Mouse (Mus musculus): ENCODE data around the gene Spns3. TPM values are rescaled to one million over a fixed set of nuclear protein-coding genes. Genes with fewer than 3 reads are reported as not detected.

The Spns3 gene
- polyA plus RNA-seq, 1 experiment from 2014 or later = not detected

DNA sequence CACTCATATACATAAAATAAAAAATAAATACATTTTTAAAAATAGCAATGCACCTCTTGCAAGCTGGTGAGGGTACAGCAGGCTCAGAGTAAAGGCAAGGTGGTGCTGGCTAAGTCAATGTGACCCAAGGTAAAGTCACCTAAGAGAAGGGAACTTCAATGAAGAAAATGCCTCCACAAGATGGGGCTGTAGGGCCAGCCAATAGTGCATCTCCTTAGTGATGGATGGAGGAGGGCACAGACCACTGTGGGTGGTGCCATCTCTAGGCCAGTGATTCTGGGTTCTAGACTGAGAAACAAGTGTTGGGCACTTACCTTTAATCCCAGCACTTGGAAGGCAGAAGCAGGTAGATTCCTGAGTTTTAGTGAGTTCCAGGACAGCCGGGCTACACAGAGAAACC is 23.5 kb upstream of the Spns3 start:
- ATAC-seq (ENCODE audit: low FRiP score) = no peak
- H3K36me3 ChIP-seq (replicated peaks) = no peaks in the 10 kb centered on the region
- no peak overlapping the region for H3K9ac ChIP-seq
- H3K9me3 ChIP-seq = no peaks in the 10 kb centered on the region
- no peak overlapping the region for H3K4me2 ChIP-seq
- H3K4me1 ChIP-seq = peaks cover 16% of the 10 kb centered on the region
- H3K4me3 ChIP-seq (replicated peaks) = no peak overlapping the region
- peaks cover 21% of the 10 kb centered on the region; the same call in 1 of the 2 replicates for H3K27me3 ChIP-seq
- WGBS = 86% methylated on average over 1 of the region's 1 CpGs
- no peak overlapping the region for H3K27ac ChIP-seq

- 3% methylated on average over 18 of the region's 18 CpGs for WGBS
- Histone ChIP-seq H3K4me1 (no peaks in the 10 kb centered on the region), H3K27ac (no peak overlapping the region), H3K36me3 (replicated peaks) (no peaks in the 10 kb centered on the region), H3K4me3 (replicated peaks) (peak overlapping the region; percentile 14; the same call in 1 of the 2 replicates), H3K9me3 (no peaks in the 10 kb centered on the region), H3K27me3 (0 out of 2 replicates have a peak, but pooled peaks cover 8% of the 10 kb centered on the region), H3K4me2 (peak overlapping the region; percentile 36), H3K9ac (peak overlapping the region; percentile 29; the same call in 1 of the 2 replicates)
- peak; percentile 70 for ATAC-seq (ENCODE audit: low FRiP score)
Measured at GRCm38 (mm10) chr11:72570319-72570979, 20.1 kb upstream of the Spns3 start.

DNA sequence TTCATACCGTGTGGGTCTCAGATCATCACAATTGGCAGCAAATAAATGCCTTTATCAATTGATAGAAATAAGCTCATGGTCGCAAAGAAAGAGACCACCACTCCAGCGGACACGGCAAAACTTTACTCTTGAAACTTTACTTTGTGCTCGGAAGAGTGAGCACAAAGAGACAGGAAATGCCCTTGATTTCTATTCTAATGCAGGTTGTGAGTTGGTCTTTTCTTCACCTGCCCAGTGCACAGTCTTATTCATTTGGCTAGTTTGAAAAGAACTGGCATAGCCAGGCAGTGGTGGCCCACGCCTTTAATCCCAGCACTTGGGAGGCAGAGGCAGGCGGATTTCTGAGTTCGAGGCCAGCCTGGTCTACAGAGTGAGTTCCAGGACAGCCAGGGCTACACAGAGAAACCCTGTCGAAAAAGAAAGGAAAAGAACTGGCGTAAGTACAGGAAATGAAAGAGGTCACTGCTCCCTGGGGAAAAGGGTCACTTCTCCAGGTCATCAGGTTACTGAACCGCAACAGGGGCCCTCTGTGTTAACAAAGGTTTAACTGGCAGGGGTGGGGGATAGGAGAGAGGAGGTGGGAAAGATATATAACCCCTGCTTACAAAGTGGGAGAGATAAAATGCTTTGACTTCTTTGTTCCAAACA is 19.5 kb upstream of the Spns3 start:
- H3K27ac ChIP-seq = no peak overlapping the region
- H3K9ac ChIP-seq = no peak overlapping the region
- H3K9me3 ChIP-seq = no peaks in the 10 kb centered on the region
- 0 out of 2 replicates have a peak, but pooled peaks cover 8% of the 10 kb centered on the region for H3K27me3 ChIP-seq
- H3K4me2 ChIP-seq = no peak overlapping the region
- H3K4me3 ChIP-seq (replicated peaks) = no peak overlapping the region
- H3K4me1 ChIP-seq = no peaks in the 10 kb centered on the region
- WGBS = 66% methylated on average over 11 of the region's 11 CpGs
- no peaks in the 10 kb centered on the region for H3K36me3 ChIP-seq (replicated peaks)
- no peak for ATAC-seq (ENCODE audit: low FRiP score)

GRCm38 (mm10) chr11:72569051-72569450 is 18.7 kb upstream of the Spns3 start:
- Histone ChIP-seq H3K27me3 (0 out of 2 replicates have a peak, but pooled peaks cover 8% of the 10 kb centered on the region), H3K4me3 (replicated peaks) (no peak overlapping the region), H3K36me3 (replicated peaks) (no peaks in the 10 kb centered on the region), H3K27ac (no peak overlapping the region), H3K9me3 (no peaks in the 10 kb centered on the region), H3K4me1 (no peaks in the 10 kb centered on the region), H3K4me2 (no peak overlapping the region), H3K9ac (no peak overlapping the region)
- 60% methylated on average over 8 of the region's 8 CpGs for WGBS
- no peak for ATAC-seq (ENCODE audit: low FRiP score)

DNA sequence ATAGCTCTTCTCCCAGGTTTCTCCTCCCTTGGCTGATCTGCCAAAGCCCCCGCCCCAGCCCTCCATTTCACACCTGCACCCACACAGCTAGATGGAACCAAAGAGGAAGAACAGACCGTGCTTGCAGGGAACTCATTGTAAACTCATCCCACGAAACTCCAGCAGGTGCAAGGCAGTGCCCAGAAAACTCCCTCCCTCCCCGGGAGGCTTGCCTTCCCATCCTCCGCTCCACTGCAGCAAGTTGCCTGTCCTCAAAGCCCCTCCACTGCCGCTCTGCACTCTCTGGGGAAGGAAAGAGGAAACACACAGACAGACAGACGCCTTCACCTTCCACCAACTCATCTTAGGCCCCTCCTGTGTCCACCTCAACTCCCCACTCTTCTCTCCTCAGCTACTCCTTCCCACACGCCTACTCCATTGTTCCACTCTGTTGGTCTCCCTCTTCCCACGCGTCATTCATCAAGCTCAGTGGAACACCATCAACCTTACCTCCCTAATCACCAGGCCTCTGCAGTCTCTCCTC is 16.6 kb upstream of the Spns3 start:
- H3K4me2 ChIP-seq = no peak overlapping the region
- no peak overlapping the region for H3K27ac ChIP-seq
- ATAC-seq (ENCODE audit: low FRiP score) = no peak
- no peak overlapping the region for H3K4me3 ChIP-seq (replicated peaks)
- no peaks in the 10 kb centered on the region for H3K36me3 ChIP-seq (replicated peaks)
- 0 out of 2 replicates have a peak, but pooled peaks cover 5% of the 10 kb centered on the region for H3K27me3 ChIP-seq
- no peaks in the 10 kb centered on the region for H3K4me1 ChIP-seq
- 48% methylated on average over 9 of the region's 10 CpGs for WGBS
- no peaks in the 10 kb centered on the region for H3K9me3 ChIP-seq
- H3K9ac ChIP-seq = no peak overlapping the region

GRCm38 (mm10) chr11:72566304-72566703 is 16.0 kb upstream of the Spns3 start:
- WGBS = 75% methylated on average over 7 of the region's 7 CpGs
- no peaks in the 10 kb centered on the region for H3K9me3 ChIP-seq
- 0 out of 2 replicates have a peak, but pooled peaks cover 2% of the 10 kb centered on the region for H3K27me3 ChIP-seq
- H3K36me3 ChIP-seq (replicated peaks) = no peaks in the 10 kb centered on the region
- H3K4me3 ChIP-seq (replicated peaks) = no peak overlapping the region
- ATAC-seq (ENCODE audit: low FRiP score) = no peak
- no peak overlapping the region for H3K4me2 ChIP-seq
- no peak overlapping the region for H3K9ac ChIP-seq
- H3K4me1 ChIP-seq = no peaks in the 10 kb centered on the region
- H3K27ac ChIP-seq = no peak overlapping the region

GRCm38 (mm10) chr11:72564232-72564807 is 14.0 kb upstream of the Spns3 start:
- Histone ChIP-seq H3K9ac (no peak overlapping the region), H3K4me1 (no peaks in the 10 kb centered on the region), H3K4me2 (no peak overlapping the region), H3K4me3 (replicated peaks) (no peak overlapping the region), H3K27me3 (no peaks in the 10 kb centered on the region), H3K9me3 (no peaks in the 10 kb centered on the region), H3K27ac (no peak overlapping the region), H3K36me3 (replicated peaks) (no peaks in the 10 kb centered on the region)
- WGBS = 26% methylated on average over 6 of the region's 6 CpGs
- ATAC-seq (ENCODE audit: low FRiP score) = 0 out of 2 replicates have a peak, but pooled peaks have one; percentile 27

DNA sequence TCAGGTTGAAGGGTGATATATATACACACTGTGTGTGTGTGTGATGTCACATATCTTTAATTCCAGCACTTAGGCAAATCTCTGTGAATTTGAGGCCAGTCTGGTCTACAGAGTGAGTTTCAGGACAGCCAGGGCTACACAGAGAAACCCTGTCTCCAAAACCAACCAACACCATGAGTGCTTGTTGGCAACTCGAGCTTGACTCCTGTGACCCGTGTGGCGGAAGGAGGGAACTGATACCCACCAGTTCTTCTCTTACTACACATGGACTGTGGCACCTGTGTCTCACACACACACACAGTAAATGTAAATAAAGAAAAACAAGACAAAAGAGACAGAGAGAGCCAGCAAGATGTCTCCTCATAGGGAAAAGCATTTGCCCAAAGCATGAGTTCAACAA is 10.4 kb upstream of the Spns3 start:
- Histone ChIP-seq H3K27ac (no peak overlapping the region), H3K4me1 (no peaks in the 10 kb centered on the region), H3K9ac (no peak overlapping the region), H3K36me3 (replicated peaks) (no peaks in the 10 kb centered on the region), H3K27me3 (no peaks in the 10 kb centered on the region), H3K4me2 (no peak overlapping the region), H3K9me3 (no peaks in the 10 kb centered on the region), H3K4me3 (replicated peaks) (no peak overlapping the region)
- no peak for ATAC-seq (ENCODE audit: low FRiP score)
- 55% methylated on average over 3 of the region's 3 CpGs for WGBS

- WGBS = 73% methylated on average over 5 of the region's 5 CpGs
- H3K36me3 ChIP-seq (replicated peaks) = no peaks in the 10 kb centered on the region
- H3K4me1 ChIP-seq = no peaks in the 10 kb centered on the region
- no peak overlapping the region for H3K4me3 ChIP-seq (replicated peaks)
- no peaks in the 10 kb centered on the region for H3K9me3 ChIP-seq
- no peaks in the 10 kb centered on the region for H3K27me3 ChIP-seq
- ATAC-seq (ENCODE audit: low FRiP score) = no peak
- no peak overlapping the region for H3K4me2 ChIP-seq
- no peak overlapping the region for H3K27ac ChIP-seq
- H3K9ac ChIP-seq = no peak overlapping the region
Measured at GRCm38 (mm10) chr11:72558155-72558554, 7.8 kb upstream of the Spns3 start.

DNA sequence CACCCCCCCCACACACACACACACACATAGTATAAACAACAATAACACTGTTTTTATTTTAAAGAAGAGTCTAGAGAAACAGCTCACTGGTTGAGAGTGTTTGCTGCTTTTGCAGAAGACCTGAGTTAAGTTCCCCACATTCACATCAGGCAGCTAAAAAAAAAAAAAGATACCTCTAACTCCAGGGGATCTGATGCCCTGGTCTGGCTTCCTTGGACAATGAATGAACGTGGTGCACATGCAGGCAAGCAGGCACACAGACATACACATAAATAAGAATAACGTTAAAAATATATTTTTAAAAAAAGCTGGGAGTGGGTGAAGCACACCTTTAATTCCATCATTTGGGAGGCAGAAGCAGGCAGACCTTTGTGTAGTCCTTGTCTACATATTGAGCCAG is 6.6 kb upstream of the Spns3 start:
- 72% methylated on average over 2 of the region's 2 CpGs for WGBS
- no peak overlapping the region for H3K4me2 ChIP-seq
- no peak overlapping the region for H3K27ac ChIP-seq
- H3K4me3 ChIP-seq (replicated peaks) = no peak overlapping the region
- no peaks in the 10 kb centered on the region for H3K4me1 ChIP-seq
- H3K36me3 ChIP-seq (replicated peaks) = no peaks in the 10 kb centered on the region
- H3K9me3 ChIP-seq = no peaks in the 10 kb centered on the region
- no peak overlapping the region for H3K9ac ChIP-seq
- ATAC-seq (ENCODE audit: low FRiP score) = no peak
- H3K27me3 ChIP-seq = no peaks in the 10 kb centered on the region

DNA sequence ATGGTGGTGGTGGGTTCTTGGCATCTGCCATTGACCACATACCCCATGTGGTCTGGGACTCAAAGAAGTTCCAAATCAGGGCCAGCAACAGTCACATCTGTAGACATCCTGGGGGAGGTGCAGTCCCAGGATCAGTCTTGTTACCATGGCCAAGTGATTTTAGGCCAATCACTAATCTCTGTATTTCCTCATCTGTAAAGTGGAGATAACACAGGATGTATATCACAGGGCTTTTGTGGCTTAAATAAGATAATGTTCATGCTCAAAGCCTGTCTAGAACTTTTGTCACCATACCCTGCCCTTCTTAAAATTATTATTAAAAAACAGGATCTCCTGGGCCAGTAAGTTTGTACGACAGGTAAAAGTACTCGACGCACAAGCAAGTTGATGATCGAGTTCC is 6.2 kb upstream of the Spns3 start:
- Histone ChIP-seq H3K4me2 (no peak overlapping the region), H3K4me3 (replicated peaks) (no peak overlapping the region), H3K36me3 (replicated peaks) (no peaks in the 10 kb centered on the region), H3K9me3 (no peaks in the 10 kb centered on the region), H3K9ac (no peak overlapping the region), H3K27ac (no peak overlapping the region), H3K4me1 (no peaks in the 10 kb centered on the region), H3K27me3 (no peaks in the 10 kb centered on the region)
- WGBS = 96% methylated on average over 4 of the region's 4 CpGs
- ATAC-seq (ENCODE audit: low FRiP score) = no peak

- Histone ChIP-seq H3K36me3 (replicated peaks) (no peaks in the 10 kb centered on the region), H3K27ac (no peak overlapping the region), H3K9ac (no peak overlapping the region), H3K4me1 (no peaks in the 10 kb centered on the region), H3K27me3 (no peaks in the 10 kb centered on the region), H3K9me3 (no peaks in the 10 kb centered on the region), H3K4me3 (replicated peaks) (no peak overlapping the region), H3K4me2 (no peak overlapping the region)
- 83% methylated on average over 7 of the region's 7 CpGs for WGBS
- no peak for ATAC-seq (ENCODE audit: low FRiP score)
Measured at GRCm38 (mm10) chr11:72551531-72552105, 1.3 kb upstream of the Spns3 start.
